Mouse (Mus musculus) heart, postnatal 14 days (tissue): ENCODE measurements around the gene Dpp6. TPM values are rescaled to one million over a fixed set of nuclear protein-coding genes. Genes with fewer than 3 reads are reported as not detected.

Experiments
- DNase-seq, 2 experiments: peaks; one replicate each; pipeline ENCODE4 v3.0.0; 2021 to 2022
- intact Hi-C: fragments of 180-260 bp; cut with DNase I; formaldehyde crosslinking; loops from one replicate; pipeline ENCODE4 v1.15.1; 2025
- total RNA-seq, 2 experiments: library from RNA; stranded (reverse); gene quantifications; 2 replicates each; pipeline ENCODE4 v1.2.3; 2021

The Dpp6 gene
- total RNA-seq, 2 experiments from 2014 or later, result 0.14 TPM; not detected in 1

GRCm38 (mm10) chr5:27265281-27265680 lies 448.3 kb downstream of the Dpp6 start:
- no peak for DNase-seq
- intact Hi-C loops, result no loop called here

GRCm38 (mm10) chr5:27271336-27271735 lies 454.3 kb downstream of the Dpp6 start:
- intact Hi-C loops, result no loop called here
- no peak for DNase-seq

- intact Hi-C loops, result no loop called here
Observed at GRCm38 (mm10) chr5:27274781-27275395, 457.9 kb downstream of the Dpp6 start.

GRCm38 (mm10) chr5:27275871-27276270 lies 458.9 kb downstream of the Dpp6 start:
- intact Hi-C loops, result no loop called here
- DNase-seq, result no peak

More at GRCm38 (mm10) chr5:27274781-27275395, 457.9 kb downstream of the Dpp6 start:
- no peak for DNase-seq

- intact Hi-C loops, result no loop called here
- no peak for DNase-seq
Observed at GRCm38 (mm10) chr5:27278120-27278645, 461.2 kb downstream of the Dpp6 start.

GRCm38 (mm10) chr5:27286876-27287275 lies 469.9 kb downstream of the Dpp6 start:
- intact Hi-C loops, result no loop called here

GRCm38 (mm10) chr5:27291378-27291777 lies 474.4 kb downstream of the Dpp6 start:
- intact Hi-C loops, result no loop called here
- no peak for DNase-seq

More at GRCm38 (mm10) chr5:27286876-27287275, 469.9 kb downstream of the Dpp6 start:
- DNase-seq, result no peak

- no peak for DNase-seq
- intact Hi-C loops, result no loop called here
Observed at GRCm38 (mm10) chr5:27292236-27292635, 475.2 kb downstream of the Dpp6 start.

- no peak for DNase-seq
- intact Hi-C loops, result no loop called here
Observed at GRCm38 (mm10) chr5:27304115-27304514, 487.1 kb downstream of the Dpp6 start.

- DNase-seq, result no peak
- intact Hi-C loops, result no loop called here
Observed at GRCm38 (mm10) chr5:27306497-27307152, 489.6 kb downstream of the Dpp6 start.

GRCm38 (mm10) chr5:27310217-27310616 lies 493.2 kb downstream of the Dpp6 start:
- intact Hi-C loops, result no loop called here
- no peak for DNase-seq

GRCm38 (mm10) chr5:27316674-27317073 lies 499.7 kb downstream of the Dpp6 start:
- DNase-seq, result no peak
- intact Hi-C loops, result no loop called here

- intact Hi-C loops, result no loop called here
- DNase-seq, result no peak
Observed at GRCm38 (mm10) chr5:27317264-27317663, 500.3 kb downstream of the Dpp6 start.

GRCm38 (mm10) chr5:27317832-27318231 lies 500.8 kb downstream of the Dpp6 start:
- intact Hi-C loops, result no loop called here
- no peak for DNase-seq

- no peak for DNase-seq
- intact Hi-C loops, result no loop called here
Observed at GRCm38 (mm10) chr5:27319731-27320130, 502.7 kb downstream of the Dpp6 start.

GRCm38 (mm10) chr5:27322895-27323792 lies 506.1 kb downstream of the Dpp6 start:
- intact Hi-C loops, result no loop called here
- DNase-seq, result no peak

- no peak for DNase-seq
- intact Hi-C loops, result no loop called here
Observed at GRCm38 (mm10) chr5:27324346-27324928, 507.4 kb downstream of the Dpp6 start.

- intact Hi-C loops, result no loop called here
- DNase-seq, result peak; percentile 2 to 22
Observed at GRCm38 (mm10) chr5:27336698-27337097, 519.7 kb downstream of the Dpp6 start.

GRCm38 (mm10) chr5:27339196-27340030 lies 522.4 kb downstream of the Dpp6 start:
- DNase-seq, result no peak
- intact Hi-C loops, result no loop called here

- DNase-seq, result no peak
- intact Hi-C loops, result no loop called here
Observed at GRCm38 (mm10) chr5:27342276-27342675, 525.3 kb downstream of the Dpp6 start.
